Mouse (Mus musculus) megakaryocyte, embryonic 14.5 days (primary cell): ENCODE measurements at regions not wholly inside any gene's neighbourhood (a gene's known extent, or its start where the extent isn't known, plus 50 kb on each side); places are given as distances from the start of the nearest gene placed in this dataset.

Source experiments
- H3K27me3 ChIP-seq: replicated peaks from 2 replicates; pipeline ENCODE3; 2012; ENCODE audit warnings: inconsistent platforms
- H3K36me3 ChIP-seq: replicated peaks from 2 replicates; pipeline ENCODE3; 2012; ENCODE audit warnings: low read length, inconsistent platforms, mixed read lengths
- H3K4me1 ChIP-seq: 2 replicates; pipeline ENCODE4 v1.6.1; 2012; ENCODE audit warnings: inconsistent platforms
- H3K4me3 ChIP-seq: replicated peaks from 2 replicates; pipeline ENCODE3; 2012; ENCODE audit warnings: moderate library complexity, mild to moderate bottlenecking, inconsistent platforms
- H3K9me3 ChIP-seq: 2 replicates; pipeline ENCODE4 v1.6.1; 2012; ENCODE audit warnings: inconsistent platforms
- FLI1 ChIP-seq: IDR thresholded peaks from 2 replicates; pipeline ENCODE4 v1.6.1; 2012; ENCODE audit warnings: low read length, inconsistent platforms, mixed read lengths
- GATA1 ChIP-seq: IDR thresholded peaks from 3 replicates; pipeline ENCODE4 v1.6.1; 2012; ENCODE audit warnings: mixed read lengths, low read length, inconsistent platforms, borderline replicate concordance

GRCm38 (mm10) chr2:114784191-114784590 lies 129.4 kb upstream of the Dph6 start:
- TF ChIP-seq GATA1 = no peak
- Histone ChIP-seq H3K27me3 (no peaks in the 10 kb centered on the region), H3K4me1 (no peaks in the 10 kb centered on the region), H3K9me3 (peaks cover 4% of the 10 kb centered on the region; the same call in 1 of the 2 replicates), H3K36me3 (no peaks in the 10 kb centered on the region), H3K4me3 (no peak overlapping the region)

- H3K36me3 ChIP-seq = no peaks in the 10 kb centered on the region
- TF ChIP-seq FLI1 = no peak
- TF ChIP-seq GATA1 = no peak
- peaks cover 3% of the 10 kb centered on the region for H3K9me3 ChIP-seq
- no peaks in the 10 kb centered on the region for H3K4me1 ChIP-seq
- no peak overlapping the region for H3K4me3 ChIP-seq
- no peaks in the 10 kb centered on the region for H3K27me3 ChIP-seq
Observed at GRCm38 (mm10) chr2:114788251-114788650, 133.5 kb upstream of the Dph6 start.

DNA sequence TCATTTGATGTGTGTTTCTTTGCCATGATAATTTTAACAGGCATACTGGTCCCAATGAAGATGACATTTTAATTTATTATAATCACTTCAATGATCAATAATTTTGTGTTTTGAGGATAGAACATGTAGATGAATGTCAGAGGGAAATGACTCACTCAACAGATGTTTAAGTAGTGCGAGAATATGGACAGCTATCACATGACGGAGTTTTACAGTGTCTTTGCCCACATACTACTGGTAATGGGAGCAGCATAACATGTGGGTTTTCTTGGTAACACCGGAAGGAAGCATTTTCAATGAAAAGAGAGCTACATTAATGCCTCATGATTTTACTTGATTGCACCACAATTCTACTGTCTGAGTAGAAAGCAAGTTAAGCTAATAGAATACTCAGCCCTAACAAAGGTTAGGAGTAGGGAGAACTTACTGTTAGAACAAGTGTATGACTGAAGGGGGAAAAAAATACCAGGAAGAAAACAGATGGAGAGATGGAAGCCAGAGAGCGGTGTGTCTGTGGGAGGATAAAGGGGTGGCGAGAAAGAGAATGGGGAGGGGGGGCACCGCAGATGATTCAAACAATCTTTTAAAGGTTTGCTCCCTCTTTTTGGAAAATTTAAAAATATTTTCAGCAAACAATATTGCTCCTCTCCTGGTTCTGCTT lies 142.0 kb upstream of the Dph6 start:
- H3K36me3 ChIP-seq = no peaks in the 10 kb centered on the region
- peaks cover 3% of the 10 kb centered on the region; the same call in 1 of the 2 replicates for H3K4me1 ChIP-seq
- no peaks in the 10 kb centered on the region for H3K27me3 ChIP-seq
- peaks cover 3% of the 10 kb centered on the region for H3K9me3 ChIP-seq
- TF ChIP-seq GATA1 = no peak
- TF ChIP-seq FLI1 = no peak
- H3K4me3 ChIP-seq = no peak overlapping the region

- Histone ChIP-seq H3K4me1 (peaks cover 3% of the 10 kb centered on the region; the same call in 1 of the 2 replicates), H3K4me3 (no peak overlapping the region), H3K36me3 (no peaks in the 10 kb centered on the region), H3K9me3 (peaks cover 2% of the 10 kb centered on the region), H3K27me3 (no peaks in the 10 kb centered on the region)
- TF ChIP-seq FLI1 = no peak
- no peak for TF ChIP-seq GATA1
Observed at GRCm38 (mm10) chr2:114797291-114797650, 142.5 kb upstream of the Dph6 start.

- Histone ChIP-seq H3K9me3 (no peaks in the 10 kb centered on the region), H3K4me3 (no peak overlapping the region), H3K4me1 (no peaks in the 10 kb centered on the region), H3K27me3 (no peaks in the 10 kb centered on the region), H3K36me3 (no peaks in the 10 kb centered on the region)
- TF ChIP-seq GATA1 (no peak), FLI1 (no peak)
Observed at GRCm38 (mm10) chr2:114803241-114803640, 148.5 kb upstream of the Dph6 start.

- Histone ChIP-seq H3K4me3 (no peak overlapping the region), H3K36me3 (no peaks in the 10 kb centered on the region), H3K27me3 (no peaks in the 10 kb centered on the region), H3K4me1 (no peaks in the 10 kb centered on the region), H3K9me3 (no peaks in the 10 kb centered on the region)
- TF ChIP-seq GATA1 (no peak), FLI1 (no peak)
Observed at GRCm38 (mm10) chr2:114803928-114804327, 149.2 kb upstream of the Dph6 start.

DNA sequence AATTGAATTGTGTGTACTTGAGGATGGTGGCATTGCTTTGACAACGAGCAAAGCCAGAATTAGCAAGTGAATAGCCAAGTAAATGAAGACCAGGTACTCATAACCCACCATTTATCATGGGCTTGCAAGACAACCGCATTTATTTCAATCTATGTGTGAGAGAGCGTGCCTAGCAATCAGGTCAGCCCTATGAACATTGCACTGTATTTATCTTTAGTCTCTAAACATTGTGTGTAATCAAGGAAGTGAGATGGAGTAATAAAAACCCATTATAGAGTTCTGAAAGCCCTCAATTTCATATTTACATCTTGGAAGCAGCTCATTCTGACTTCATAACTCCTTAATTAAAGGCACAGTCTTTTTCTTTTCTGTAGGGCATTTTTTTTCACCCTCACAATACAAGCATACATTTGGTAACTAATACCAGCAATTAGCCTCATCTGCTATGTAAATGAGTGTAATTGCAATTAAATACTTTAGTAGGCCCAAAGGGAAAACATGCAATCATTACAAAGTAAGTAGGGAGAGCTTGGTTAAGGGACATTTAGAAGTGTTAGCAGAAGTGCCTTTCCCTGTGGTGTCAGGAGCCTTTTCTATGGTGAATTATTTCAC lies 150.8 kb upstream of the Dph6 start:
- Histone ChIP-seq H3K27me3 (no peaks in the 10 kb centered on the region), H3K4me1 (no peaks in the 10 kb centered on the region), H3K9me3 (no peaks in the 10 kb centered on the region), H3K36me3 (no peaks in the 10 kb centered on the region), H3K4me3 (no peak overlapping the region)
- TF ChIP-seq FLI1 (no peak), GATA1 (no peak)

GRCm38 (mm10) chr2:114808046-114808445 lies 153.3 kb upstream of the Dph6 start:
- no peak overlapping the region for H3K4me3 ChIP-seq
- H3K4me1 ChIP-seq = no peaks in the 10 kb centered on the region
- H3K27me3 ChIP-seq = no peaks in the 10 kb centered on the region
- no peaks in the 10 kb centered on the region for H3K9me3 ChIP-seq
- H3K36me3 ChIP-seq = no peaks in the 10 kb centered on the region
- TF ChIP-seq GATA1 (no peak), FLI1 (no peak)

GRCm38 (mm10) chr2:114812141-114812902 lies 157.6 kb upstream of the Dph6 start:
- TF ChIP-seq GATA1 (no peak), FLI1 (no peak)
- Histone ChIP-seq H3K4me3 (no peak overlapping the region), H3K36me3 (no peaks in the 10 kb centered on the region), H3K27me3 (no peaks in the 10 kb centered on the region), H3K9me3 (no peaks in the 10 kb centered on the region), H3K4me1 (no peaks in the 10 kb centered on the region)

DNA sequence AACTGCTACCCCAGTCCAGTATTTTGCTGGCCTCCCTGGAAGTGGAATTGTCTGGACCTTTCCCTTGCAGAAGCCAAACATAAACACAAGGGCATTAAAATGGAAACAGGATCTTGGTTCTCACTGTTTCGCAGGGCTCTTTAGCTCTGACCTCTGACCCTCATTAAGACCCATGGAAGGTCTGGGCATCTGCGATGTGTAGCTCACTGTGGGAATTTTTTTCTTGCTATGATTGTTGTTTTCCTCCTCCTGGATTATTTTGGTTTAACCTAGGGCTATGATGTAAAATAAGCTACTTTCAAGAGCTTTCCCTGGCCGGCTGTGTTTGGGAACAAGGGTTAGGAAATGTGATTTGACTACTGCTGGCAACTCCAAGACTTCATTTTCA lies 158.1 kb upstream of the Dph6 start:
- TF ChIP-seq GATA1 (no peak), FLI1 (no peak)

More for the DNA sequence above, 158.1 kb upstream of the Dph6 start:
- Histone ChIP-seq H3K36me3 (no peaks in the 10 kb centered on the region), H3K4me1 (no peaks in the 10 kb centered on the region), H3K27me3 (no peaks in the 10 kb centered on the region), H3K9me3 (no peaks in the 10 kb centered on the region), H3K4me3 (no peak overlapping the region)
